Mouse (Mus musculus) liver, embryonic 12.5 days (tissue): ENCODE measurements around the gene Vps9d1. TPM values are rescaled to one million over a fixed set of nuclear protein-coding genes. Genes with fewer than 3 reads are reported as not detected.
A peak's percentile ranks its signal among the peaks of the same experiment; 100 is the strongest.
"Not testable (repeated sequence)": the region's sequence is repeated elsewhere in the genome, so short reads cannot be mapped to it uniquely, and the experiment has no call there.

Source experiments
- ATAC-seq: fragments of 200-750 bp; cut with Nextera tagmentation; 2 replicates; pipeline ENCODE4 v1.8.0; 2017; ENCODE audit warnings: moderate number of reproducible peaks, mild to moderate bottlenecking, moderate library complexity
- H3K27ac ChIP-seq: fragments of 300-500 bp; sonication (generic); 2 replicates; pipeline ENCODE4 v1.5.1; 2016; ENCODE audit warnings: mild to moderate bottlenecking
- H3K27me3 ChIP-seq: fragments of 300-500 bp; sonication (generic); replicated peaks from 2 replicates; pipeline ENCODE4 v1.6.1; 2016; ENCODE audit warnings: mild to moderate bottlenecking, moderate library complexity
- H3K36me3 ChIP-seq: fragments of 300-500 bp; sonication (generic); 2 replicates; pipeline ENCODE4 v1.6.1; 2016; ENCODE audit warnings: mild to moderate bottlenecking, moderate library complexity
- H3K4me1 ChIP-seq: fragments of 300-500 bp; sonication (generic); 2 replicates; pipeline ENCODE4 v1.6.1; 2016
- H3K4me2 ChIP-seq: fragments of 300-500 bp; sonication (generic); 2 replicates; pipeline ENCODE4 v1.6.1; 2016; ENCODE audit warnings: mild to moderate bottlenecking, moderate library complexity
- H3K4me3 ChIP-seq: fragments of 300-500 bp; sonication (generic); 2 replicates; pipeline ENCODE4 v1.5.1; 2016; ENCODE audit warnings: mild to moderate bottlenecking, moderate library complexity
- H3K9ac ChIP-seq: fragments of 300-500 bp; sonication (generic); 2 replicates; pipeline ENCODE4 v1.6.1; 2016; ENCODE audit warnings: mild to moderate bottlenecking, moderate library complexity
- H3K9me3 ChIP-seq: fragments of 300-500 bp; sonication (generic); replicated peaks from 2 replicates; pipeline ENCODE4 v1.6.1; 2016; ENCODE audit warnings: mild to moderate bottlenecking, moderate library complexity
- WGBS: fragments of 180-500 bp; shearing (Covaris S2); methylation state at CpG from one replicate; pipeline ENCODE4 v1.1.7; 2016; ENCODE audit not compliant: insufficient replicate concordance; 5-methylcytosine and 5-hydroxymethylcytosine counted together
- polyA plus RNA-seq: library from polyadenylated mRNA; unstranded; fragments of >200 nt; fragmentation: Nextera tagmentation; extraction: Ambion mirVana; gene quantifications from 2 replicates; pipeline ENCODE4 v1.2.1, GENCODE M21; 2016

Vps9d1 gene
- polyA plus RNA-seq, 1 experiment from 2014 or later = 5.8 TPM

GRCm38 (mm10) chr8:123279828-123280227 is 25.7 kb upstream of the Vps9d1 start:
- no peak overlapping the region for H3K4me3 ChIP-seq
- no peak overlapping the region for H3K4me2 ChIP-seq
- peaks cover 84% of the 10 kb centered on the region for H3K36me3 ChIP-seq
- H3K27me3 ChIP-seq = no peaks in the 10 kb centered on the region
- H3K9me3 ChIP-seq = no peaks in the 10 kb centered on the region
- no peaks in the 10 kb centered on the region; the same call in 1 of the 2 replicates for H3K4me1 ChIP-seq
- no peak for ATAC-seq
- H3K27ac ChIP-seq = no peak overlapping the region
- 81% methylated on average over 4 of the region's 4 CpGs for WGBS
- H3K9ac ChIP-seq = no peak overlapping the region

GRCm38 (mm10) chr8:123278445-123278844 is 24.3 kb upstream of the Vps9d1 start:
- no peak overlapping the region for H3K4me2 ChIP-seq
- WGBS = 69% methylated on average over 7 of the region's 7 CpGs
- peaks cover 84% of the 10 kb centered on the region for H3K36me3 ChIP-seq

GRCm38 (mm10) chr8:123275096-123275495 is 20.9 kb upstream of the Vps9d1 start:
- Histone ChIP-seq H3K4me1 (no peaks in the 10 kb centered on the region), H3K9ac (no peak overlapping the region), H3K9me3 (no peaks in the 10 kb centered on the region), H3K4me2 (no peak overlapping the region), H3K27ac (no peak overlapping the region), H3K4me3 (no peak overlapping the region), H3K36me3 (peaks cover 77% of the 10 kb centered on the region), H3K27me3 (no peaks in the 10 kb centered on the region)
- 85% methylated on average over 12 of the region's 12 CpGs for WGBS
- ATAC-seq = no peak

More at GRCm38 (mm10) chr8:123278445-123278844, 24.3 kb upstream of the Vps9d1 start:
- Histone ChIP-seq H3K27ac (no peak overlapping the region), H3K4me1 (no peaks in the 10 kb centered on the region), H3K4me3 (no peak overlapping the region), H3K9me3 (no peaks in the 10 kb centered on the region), H3K27me3 (no peaks in the 10 kb centered on the region), H3K9ac (no peak overlapping the region)
- no peak for ATAC-seq

- no peak for ATAC-seq
- H3K4me2 ChIP-seq = no peak overlapping the region
- no peaks in the 10 kb centered on the region for H3K4me1 ChIP-seq
- no peak overlapping the region for H3K4me3 ChIP-seq
- no peaks in the 10 kb centered on the region for H3K9me3 ChIP-seq
- H3K27ac ChIP-seq = no peak overlapping the region
- peaks cover 78% of the 10 kb centered on the region for H3K36me3 ChIP-seq
- whole genome bisulfite sequencing = 79% methylated on average over 5 of the region's 5 CpGs
- no peaks in the 10 kb centered on the region for H3K27me3 ChIP-seq
- H3K9ac ChIP-seq = no peak overlapping the region
Measured at GRCm38 (mm10) chr8:123274447-123274846, 20.3 kb upstream of the Vps9d1 start.

- Histone ChIP-seq H3K36me3 (peaks cover 83% of the 10 kb centered on the region), H3K9ac (no peak overlapping the region), H3K4me1 (no peaks in the 10 kb centered on the region), H3K27ac (no peak overlapping the region), H3K27me3 (no peaks in the 10 kb centered on the region), H3K9me3 (no peaks in the 10 kb centered on the region), H3K4me3 (no peak overlapping the region), H3K4me2 (no peak overlapping the region)
- WGBS = 77% methylated on average over 4 of the region's 4 CpGs
- no peak for ATAC-seq
Measured at GRCm38 (mm10) chr8:123271901-123272300, 17.8 kb upstream of the Vps9d1 start.

- no peaks in the 10 kb centered on the region for H3K27me3 ChIP-seq
- no peak overlapping the region for H3K4me2 ChIP-seq
- no peaks in the 10 kb centered on the region for H3K4me1 ChIP-seq
- H3K9ac ChIP-seq = no peak overlapping the region
- H3K4me3 ChIP-seq = no peak overlapping the region
- no peaks in the 10 kb centered on the region for H3K9me3 ChIP-seq
- H3K27ac ChIP-seq = no peak overlapping the region
- no peak for ATAC-seq
- H3K36me3 ChIP-seq = peaks cover 88% of the 10 kb centered on the region
- 85% methylated on average over 10 of the region's 10 CpGs for WGBS
Measured at GRCm38 (mm10) chr8:123271147-123271546, 17.0 kb upstream of the Vps9d1 start.

- H3K36me3 ChIP-seq = peaks cover 88% of the 10 kb centered on the region
- no peaks in the 10 kb centered on the region for H3K27me3 ChIP-seq
- no peak overlapping the region for H3K27ac ChIP-seq
- no peaks in the 10 kb centered on the region for H3K4me1 ChIP-seq
- no peak overlapping the region for H3K4me2 ChIP-seq
- H3K9me3 ChIP-seq = no peaks in the 10 kb centered on the region
- H3K9ac ChIP-seq = no peak overlapping the region
- no peak for ATAC-seq
- H3K4me3 ChIP-seq = no peak overlapping the region
- WGBS = 87% methylated on average over 14 of the region's 14 CpGs
Measured at GRCm38 (mm10) chr8:123267926-123268656, 13.9 kb upstream of the Vps9d1 start.

GRCm38 (mm10) chr8:123257593-123257992 is 3.4 kb upstream of the Vps9d1 start:
- Histone ChIP-seq H3K36me3 (peaks cover 63% of the 10 kb centered on the region), H3K4me1 (peaks cover 24% of the 10 kb centered on the region)
- H3K4me2 ChIP-seq, H3K27ac ChIP-seq, ATAC-seq, H3K4me3 ChIP-seq, H3K9me3 ChIP-seq, H3K9ac ChIP-seq, H3K27me3 ChIP-seq: not testable (repeated sequence)
- 80% methylated on average over 7 of the region's 8 CpGs for WGBS

- Histone ChIP-seq H3K9ac (no peak overlapping the region), H3K9me3 (no peaks in the 10 kb centered on the region), H3K4me3 (no peak overlapping the region), H3K36me3 (peaks cover 60% of the 10 kb centered on the region), H3K27me3 (no peaks in the 10 kb centered on the region), H3K27ac (no peak overlapping the region; the same call in 1 of the 2 replicates), H3K4me2 (no peak overlapping the region), H3K4me1 (peaks cover 27% of the 10 kb centered on the region)
- no peak for ATAC-seq
- 82% methylated on average over 3 of the region's 3 CpGs for WGBS
Measured at GRCm38 (mm10) chr8:123257114-123257513, 3.0 kb upstream of the Vps9d1 start.

GRCm38 (mm10) chr8:123255170-123255569 is 1.0 kb upstream of the Vps9d1 start:
- WGBS = 68% methylated on average over 6 of the region's 6 CpGs
- H3K36me3 ChIP-seq = peaks cover 58% of the 10 kb centered on the region
- H3K4me3 ChIP-seq = peak overlapping the region; percentile 95
- H3K4me1 ChIP-seq = peaks cover 27% of the 10 kb centered on the region
- H3K9me3 ChIP-seq = no peaks in the 10 kb centered on the region
- no peaks in the 10 kb centered on the region for H3K27me3 ChIP-seq
- peak overlapping the region; percentile 92 for H3K9ac ChIP-seq
- H3K4me2 ChIP-seq = peak overlapping the region; percentile 95
- no peak for ATAC-seq
- H3K27ac ChIP-seq = peak overlapping the region; percentile 81; the same call in 1 of the 2 replicates

- WGBS = under 1% methylated on average over 40 of the region's 40 CpGs
- H3K9ac ChIP-seq = peak overlapping the region; percentile 92
- ATAC-seq = peak; percentile 53
- H3K4me3 ChIP-seq = peak overlapping the region; percentile 95
- no peaks in the 10 kb centered on the region for H3K9me3 ChIP-seq
- peaks cover 53% of the 10 kb centered on the region for H3K36me3 ChIP-seq
- H3K4me2 ChIP-seq = peak overlapping the region; percentile 95
- peak overlapping the region; percentile 81 for H3K27ac ChIP-seq
- H3K4me1 ChIP-seq = peaks cover 27% of the 10 kb centered on the region
- H3K27me3 ChIP-seq = no peaks in the 10 kb centered on the region
Measured at GRCm38 (mm10) chr8:123253451-123254098, 573 bp downstream of the Vps9d1 start.

GRCm38 (mm10) chr8:123252925-123253324 is 1.2 kb downstream of the Vps9d1 start:
- peak overlapping the region; percentile 95 for H3K4me2 ChIP-seq
- peak overlapping the region; percentile 81; the same call in 1 of the 2 replicates for H3K27ac ChIP-seq
- peaks cover 27% of the 10 kb centered on the region for H3K4me1 ChIP-seq
- peaks cover 53% of the 10 kb centered on the region for H3K36me3 ChIP-seq
- 68% methylated on average over 4 of the region's 4 CpGs for WGBS
- H3K27me3 ChIP-seq = no peaks in the 10 kb centered on the region
- no peak for ATAC-seq
- peak overlapping the region; percentile 95 for H3K4me3 ChIP-seq
- H3K9ac ChIP-seq = peak overlapping the region; percentile 92
- H3K9me3 ChIP-seq = no peaks in the 10 kb centered on the region
